In genomic region chr11:102028087-102028816, GRCm38 (mm10) we compare ENCODE assay signal across 8 mouse cellular contexts. TPM values are rescaled to one million over a fixed set of nuclear protein-coding genes. Genes with fewer than 3 reads are reported as not detected.
DNase-seq lines count a peak whose midpoint lies in the region; ATAC-seq lines count a peak whose summit lies in the region.
"Had no signal": no experiment of that assay in that cellular context is flagged by ENCODE, and none has a peak within 500 bp of the region (broad histone marks: within the 10 kb centered on the region; RNA-seq: fewer than 3 reads in every experiment).

Gene Mpp3 (minus strand): TSS chr11:102028461.

- no peak within 1 kb of the TSS for H3K9ac ChIP-seq in embryonic facial prominence, embryonic 15.5 days
- H3K9ac ChIP-seq in hindbrain, embryonic 15.5 days = peak within 1 kb of the TSS; percentile 71

- no peak for DNase-seq in layer of hippocampus, adult 18-20 months (ENCODE audit: low spot score in 2 of 2)
- no peak for DNase-seq in layer of hippocampus, adult 11-12 months (ENCODE audit: low spot score)
- no peak for DNase-seq in midbrain, embryonic 10.5 days (ENCODE audit: low spot score)
- no peak for DNase-seq in thymus, postnatal 36 days

- 0 out of 2 replicates have a peak, but pooled peaks cover 6% of the 10 kb centered on the region for H3K27me3 ChIP-seq in embryonic facial prominence, embryonic 15.5 days
- H3K27me3 ChIP-seq in hindbrain, embryonic 15.5 days = no peaks in the 10 kb centered on the region
- peaks cover 49% of the 10 kb centered on the region for H3K27me3 ChIP-seq in midbrain, embryonic 10.5 days (ENCODE audit: low read depth, poor library complexity, severe bottlenecking)

- peak within 1 kb of the TSS; percentile 68 for H3K4me3 ChIP-seq in embryonic facial prominence, embryonic 15.5 days (replicated peaks)
- H3K4me3 ChIP-seq in hindbrain, embryonic 15.5 days = peak within 1 kb of the TSS; percentile 69
- peak within 1 kb of the TSS; percentile 77 for H3K4me3 ChIP-seq in midbrain, embryonic 10.5 days

- ATAC-seq in embryonic facial prominence, embryonic 15.5 days (ENCODE audit: insufficient number of reproducible peaks, low FRiP score, low TSS enrichment, low read depth) = no peak
- ATAC-seq in hindbrain, embryonic 15.5 days (ENCODE audit: low FRiP score, low read depth) = no peak
- ATAC-seq in frontal cortex, adult (ENCODE audit: low TSS enrichment) = no peak

- peaks cover 22% of the 10 kb centered on the region for H3K4me1 ChIP-seq in embryonic facial prominence, embryonic 15.5 days
- H3K4me1 ChIP-seq in hindbrain, embryonic 15.5 days (replicated peaks) = peaks cover 32% of the 10 kb centered on the region
- H3K4me1 ChIP-seq in midbrain, embryonic 10.5 days = peaks cover 36% of the 10 kb centered on the region

- H3K27ac ChIP-seq in embryonic facial prominence, embryonic 15.5 days (replicated peaks) = peak within 1 kb of the TSS; percentile 2; the same call in 1 of the 2 replicates
- peak within 1 kb of the TSS; percentile 84 for H3K27ac ChIP-seq in hindbrain, embryonic 15.5 days (replicated peaks)
- H3K27ac ChIP-seq in midbrain, embryonic 10.5 days (replicated peaks) = peak within 1 kb of the TSS; percentile 90

- 69% methylated on average over 6 of the region's 6 CpGs for whole genome bisulfite sequencing in embryonic facial prominence, embryonic 15.5 days
- 66% methylated on average over 6 of the region's 6 CpGs for WGBS in hindbrain, embryonic 15.5 days
- 66% methylated on average over 6 of the region's 6 CpGs for WGBS in midbrain, embryonic 10.5 days

- H3K4me2 ChIP-seq in embryonic facial prominence, embryonic 15.5 days (replicated peaks) = peak within 1 kb of the TSS; percentile 95
- peak within 1 kb of the TSS; percentile 63 for H3K4me2 ChIP-seq in hindbrain, embryonic 15.5 days

- H3K9me3 ChIP-seq in embryonic facial prominence, embryonic 15.5 days (replicated peaks) = no peaks in the 10 kb centered on the region
- H3K9me3 ChIP-seq in hindbrain, embryonic 15.5 days = no peaks in the 10 kb centered on the region
- no peaks in the 10 kb centered on the region for H3K9me3 ChIP-seq in midbrain, embryonic 10.5 days (replicated peaks)

- H3K36me3 ChIP-seq in embryonic facial prominence, embryonic 15.5 days = no peaks in the 10 kb centered on the region
- H3K36me3 ChIP-seq in hindbrain, embryonic 15.5 days = no peaks in the 10 kb centered on the region
- peaks cover 8% of the 10 kb centered on the region for H3K36me3 ChIP-seq in midbrain, embryonic 10.5 days

RNA-seq across cellular contexts. Expression of gene Mpp3, which starts in this region (rescaled TPM):
- 10 to 100 TPM; 85.5 to 88.9 TPM for total RNA-seq in layer of hippocampus, adult 18-20 months (2021)
- 5.5 and 6.2 TPM in 2 replicates for polyA plus RNA-seq in embryonic facial prominence, embryonic 15.5 days (2015; fragmentation: Nextera tagmentation; extraction: Ambion mirVana)
- polyA plus RNA-seq in hindbrain, embryonic 15.5 days (2015; fragmentation: Nextera tagmentation; extraction: Ambion mirVana) = 55.9 and 56.2 TPM in 2 replicates
- 13.3 and 16.9 TPM in 2 replicates for polyA plus RNA-seq in midbrain, embryonic 10.5 days (2016; fragmentation: Nextera tagmentation; extraction: Ambion mirVana)
- total RNA-seq: neutrophil, adult 5-6 weeks had no signal

Comparison
In these comparisons a context has a peak if more than half of its experiments do, and no peak if none do; other contexts are left out.
1. H3K27ac ChIP-seq: peak in every context shown above with its lines; median percentile 90 in midbrain, embryonic 10.5 days; 84 in hindbrain, embryonic 15.5 days; 2 in embryonic facial prominence, embryonic 15.5 days.